Mouse (Mus musculus) embryonic facial prominence, embryonic 10.5 days (tissue): Measurements from ENCODE around the gene Gabrb1. TPM values are rescaled to one million over a fixed set of nuclear protein-coding genes. Genes with fewer than 3 reads are reported as not detected.

Experiments used
- DNase-seq: peaks from one replicate; pipeline ENCODE4 v3.0.0-alpha.2; 2017; ENCODE audit warnings: low spot score
- H3K27ac ChIP-seq: fragments of 300-500 bp; sonication (generic); replicated peaks from 2 replicates; pipeline ENCODE4 v1.5.1; 2016; ENCODE audit warnings: mild to moderate bottlenecking
- H3K27me3 ChIP-seq: fragments of 300-500 bp; sonication (generic); replicated peaks from 2 replicates; pipeline ENCODE4 v1.6.1; 2016; ENCODE audit warnings: low read depth, mild to moderate bottlenecking; ENCODE audit not compliant: poor library complexity, severe bottlenecking
- H3K36me3 ChIP-seq: fragments of 300-500 bp; sonication (generic); replicated peaks from 2 replicates; pipeline ENCODE4 v1.6.1; 2016; ENCODE audit warnings: mild to moderate bottlenecking, moderate library complexity
- H3K4me1 ChIP-seq: fragments of 300-500 bp; sonication (generic); 2 replicates; pipeline ENCODE4 v1.6.1; 2016
- H3K4me3 ChIP-seq: fragments of 300-500 bp; sonication (generic); 2 replicates; pipeline ENCODE4 v1.5.1; 2016; ENCODE audit warnings: mild to moderate bottlenecking, moderate library complexity
- H3K9me3 ChIP-seq: fragments of 300-500 bp; sonication (generic); 2 replicates; pipeline ENCODE4 v1.6.1; 2016; ENCODE audit warnings: mild to moderate bottlenecking
- WGBS: fragments of 180-500 bp; shearing (Covaris S2); methylation state at CpG from one replicate; pipeline ENCODE4 v1.1.7; 2016; 5-methylcytosine and 5-hydroxymethylcytosine counted together
- polyA plus RNA-seq: library from polyadenylated mRNA; unstranded; fragments of >200 nt; fragmentation: Nextera tagmentation; extraction: Ambion mirVana; gene quantifications from 2 replicates; pipeline ENCODE4 v1.2.1, GENCODE M21; 2016

Gabrb1 gene
- polyA plus RNA-seq, 1 experiment from 2014 or later: 0.12 TPM

DNA sequence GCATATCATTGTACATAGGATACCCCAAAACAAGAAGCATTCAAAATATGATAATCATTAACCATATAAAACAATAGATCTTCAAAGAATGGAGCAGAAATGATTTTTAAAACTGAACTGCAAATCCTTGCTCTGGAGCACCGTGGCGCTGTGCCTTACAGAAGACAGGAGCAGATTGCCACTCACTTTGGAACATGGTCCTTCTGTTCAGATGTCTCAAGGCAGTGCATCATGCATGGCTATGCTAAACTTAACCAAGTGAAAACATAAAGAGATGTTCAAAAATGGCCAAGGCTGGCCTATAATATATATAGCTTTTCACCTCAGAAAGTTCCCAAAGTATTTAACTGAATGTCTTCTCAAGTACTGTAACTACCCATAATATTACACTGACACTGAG lies 240.3 kb downstream of the Gabrb1 start:
- Histone ChIP-seq H3K4me3 (no peak overlapping the region), H3K27me3 (no peaks in the 10 kb centered on the region), H3K4me1 (no peaks in the 10 kb centered on the region), H3K27ac (no peak overlapping the region), H3K9me3 (no peaks in the 10 kb centered on the region), H3K36me3 (no peaks in the 10 kb centered on the region)
- DNase-seq: no peak
- WGBS: 98% methylated on average over 2 of the region's 2 CpGs

DNA sequence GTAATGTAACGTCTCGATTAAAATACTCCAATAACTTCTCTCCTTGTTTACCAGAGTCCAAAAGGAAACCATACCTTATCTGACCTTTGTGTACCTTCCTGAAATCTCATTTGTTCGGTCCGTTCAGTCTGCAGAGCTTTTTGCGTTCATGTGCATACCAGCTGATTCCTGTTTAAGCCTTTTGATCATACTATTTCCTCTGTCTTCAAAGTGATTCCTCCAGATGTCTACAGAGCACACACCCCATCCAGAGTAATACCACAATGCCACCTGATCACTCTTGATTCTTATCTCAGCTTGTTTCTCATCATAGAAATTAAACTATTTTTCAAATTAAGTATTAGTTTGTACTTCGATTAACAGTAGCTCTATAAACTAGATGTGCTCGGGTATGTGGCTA lies 245.5 kb downstream of the Gabrb1 start:
- H3K27ac ChIP-seq: no peak overlapping the region
- H3K27me3 ChIP-seq: no peaks in the 10 kb centered on the region
- no peak for DNase-seq
- H3K4me3 ChIP-seq: no peak overlapping the region
- no peaks in the 10 kb centered on the region for H3K36me3 ChIP-seq
- no peaks in the 10 kb centered on the region for H3K9me3 ChIP-seq
- no peaks in the 10 kb centered on the region for H3K4me1 ChIP-seq
- WGBS: 83% methylated on average over 7 of the region's 7 CpGs

DNA sequence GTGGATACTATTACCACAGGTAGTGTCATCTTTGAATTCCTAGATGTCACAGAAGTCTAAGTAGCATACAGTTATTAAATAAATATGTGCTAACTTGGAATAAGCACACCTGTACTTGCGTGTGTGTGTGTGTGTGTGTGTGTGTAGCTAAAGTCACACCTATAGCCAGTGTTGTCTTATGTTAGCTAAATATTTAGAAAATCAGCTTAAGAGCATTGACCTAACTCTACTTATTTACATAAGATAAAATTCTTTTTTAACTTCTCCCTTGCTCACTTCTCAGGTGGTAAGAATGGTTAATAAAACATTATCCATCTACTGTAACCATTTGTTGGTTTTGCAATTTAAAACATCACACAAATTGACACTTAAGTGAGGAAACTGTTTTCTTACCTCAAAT lies 256.1 kb downstream of the Gabrb1 start:
- H3K4me3 ChIP-seq: no peak overlapping the region
- no peak for DNase-seq
- WGBS: 65% methylated on average over 1 of the region's 1 CpGs

DNA sequence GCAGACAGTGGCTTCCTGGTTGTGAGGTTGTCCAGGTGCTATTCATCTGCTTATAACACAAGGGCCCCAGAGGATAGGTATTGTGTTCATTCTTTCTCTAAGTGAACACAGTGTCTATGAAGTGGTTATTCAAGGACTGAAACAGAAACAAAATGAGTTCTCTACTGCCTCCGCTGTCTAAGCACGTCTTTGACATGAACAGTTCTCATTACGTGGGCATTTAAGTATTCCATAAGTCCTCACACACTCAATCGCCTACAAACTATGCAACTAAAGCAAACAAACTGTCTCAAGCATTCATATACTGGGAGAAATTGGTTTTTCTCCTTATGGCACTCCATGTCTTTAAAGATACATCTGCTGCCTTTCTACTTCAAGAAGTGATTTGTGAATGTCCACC lies 257.8 kb downstream of the Gabrb1 start:
- 86% methylated on average over 4 of the region's 4 CpGs for WGBS
- Histone ChIP-seq H3K27me3 (no peaks in the 10 kb centered on the region), H3K27ac (no peak overlapping the region), H3K4me3 (no peak overlapping the region), H3K9me3 (no peaks in the 10 kb centered on the region), H3K36me3 (no peaks in the 10 kb centered on the region), H3K4me1 (no peaks in the 10 kb centered on the region)
- DNase-seq: no peak

More for the DNA sequence above, 256.1 kb downstream of the Gabrb1 start:
- H3K27ac ChIP-seq: no peak overlapping the region
- H3K36me3 ChIP-seq: no peaks in the 10 kb centered on the region
- no peaks in the 10 kb centered on the region for H3K4me1 ChIP-seq
- no peaks in the 10 kb centered on the region for H3K9me3 ChIP-seq
- H3K27me3 ChIP-seq: no peaks in the 10 kb centered on the region

DNA sequence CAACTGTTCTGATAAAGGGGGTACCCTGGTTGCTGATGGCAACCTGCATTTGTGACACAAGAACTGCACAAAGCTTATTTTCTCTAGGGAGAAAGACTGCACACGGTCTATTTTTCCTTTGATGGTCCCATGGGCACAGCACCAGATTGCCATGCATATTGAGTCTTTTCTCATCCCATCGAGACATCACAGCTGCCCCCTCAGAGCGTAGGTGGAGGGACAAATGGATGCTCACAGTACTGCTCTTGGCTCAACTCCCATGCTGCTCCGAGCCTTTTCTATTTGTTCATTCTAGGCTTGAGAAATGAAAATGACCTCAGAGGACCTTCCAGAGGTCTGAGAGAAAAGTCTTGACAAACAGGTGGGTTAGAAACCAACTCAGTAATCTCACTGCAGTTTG lies 259.3 kb downstream of the Gabrb1 start:
- DNase-seq: no peak
- 88% methylated on average over 4 of the region's 4 CpGs for WGBS
- no peaks in the 10 kb centered on the region for H3K4me1 ChIP-seq
- H3K36me3 ChIP-seq: no peaks in the 10 kb centered on the region
- H3K27ac ChIP-seq: no peak overlapping the region
- no peak overlapping the region for H3K4me3 ChIP-seq
- H3K27me3 ChIP-seq: no peaks in the 10 kb centered on the region
- H3K9me3 ChIP-seq: no peaks in the 10 kb centered on the region

DNA sequence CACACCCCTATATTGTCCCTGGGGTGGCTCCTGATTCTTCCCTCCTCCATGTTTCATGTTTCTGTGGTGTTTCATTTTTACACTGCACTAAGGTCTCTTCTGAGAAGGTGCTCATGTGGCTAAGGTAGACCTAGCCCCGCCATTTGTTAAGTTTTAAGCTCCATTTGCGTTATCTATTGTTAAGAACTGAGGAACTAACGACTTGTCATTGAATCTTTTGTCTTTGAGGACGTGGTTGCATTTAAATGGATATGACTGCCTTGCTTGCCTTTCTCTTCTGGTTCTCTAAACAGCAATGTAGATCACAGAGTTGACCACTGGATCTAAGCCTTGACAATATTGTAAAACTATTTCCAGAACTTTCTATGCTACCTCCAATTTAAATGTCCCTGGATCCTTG lies 265.7 kb downstream of the Gabrb1 start:
- no peaks in the 10 kb centered on the region for H3K27me3 ChIP-seq
- no peak for DNase-seq
- no peak overlapping the region for H3K4me3 ChIP-seq
- no peaks in the 10 kb centered on the region for H3K4me1 ChIP-seq
- H3K27ac ChIP-seq: no peak overlapping the region
- 71% methylated on average over 4 of the region's 4 CpGs for WGBS
- no peaks in the 10 kb centered on the region for H3K36me3 ChIP-seq
- H3K9me3 ChIP-seq: no peaks in the 10 kb centered on the region

DNA sequence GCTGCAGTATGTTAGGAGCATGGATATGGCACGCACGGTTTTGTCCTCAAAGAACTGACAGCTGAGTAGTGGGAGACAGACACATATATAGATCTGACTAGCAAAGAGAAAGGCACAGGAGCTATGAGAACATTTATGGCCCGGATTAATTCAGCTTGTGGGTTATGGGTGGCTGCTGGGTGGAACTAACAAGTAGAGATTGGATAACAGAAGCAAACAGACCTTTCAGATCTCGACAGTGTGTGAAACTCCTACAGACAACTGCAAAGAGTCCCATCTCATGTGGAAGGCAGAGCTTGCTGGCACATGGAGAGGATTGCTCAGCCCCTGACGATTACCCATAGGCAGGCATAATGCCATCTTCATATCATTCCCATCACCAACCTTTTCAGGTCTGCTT lies 268.4 kb downstream of the Gabrb1 start:
- H3K4me3 ChIP-seq: no peak overlapping the region
- no peak overlapping the region for H3K27ac ChIP-seq
- no peaks in the 10 kb centered on the region for H3K9me3 ChIP-seq
- H3K27me3 ChIP-seq: no peaks in the 10 kb centered on the region
- WGBS: 86% methylated on average over 5 of the region's 5 CpGs
- no peak for DNase-seq
- H3K4me1 ChIP-seq: no peaks in the 10 kb centered on the region
- no peaks in the 10 kb centered on the region for H3K36me3 ChIP-seq

DNA sequence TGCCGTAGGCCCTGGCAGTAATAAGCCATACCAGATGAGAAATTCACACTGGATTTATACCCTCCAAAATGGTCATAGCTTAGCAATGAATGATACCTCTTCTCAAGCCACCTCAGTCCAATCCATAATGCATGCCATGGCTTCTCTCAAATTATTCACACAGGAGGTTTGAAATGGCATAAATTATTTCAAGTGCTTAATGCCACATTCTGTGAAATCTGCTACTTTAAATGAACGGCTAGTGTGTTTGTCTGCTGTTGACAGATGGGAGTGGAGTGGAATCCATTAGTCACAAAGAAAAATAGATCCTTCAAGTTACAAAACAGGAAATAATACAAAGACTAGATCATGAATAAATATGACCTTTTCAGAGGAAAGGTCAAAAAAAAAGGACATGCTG lies 272.1 kb downstream of the Gabrb1 start:
- WGBS: 81% methylated on average over 2 of the region's 2 CpGs
- no peak for DNase-seq

DNA sequence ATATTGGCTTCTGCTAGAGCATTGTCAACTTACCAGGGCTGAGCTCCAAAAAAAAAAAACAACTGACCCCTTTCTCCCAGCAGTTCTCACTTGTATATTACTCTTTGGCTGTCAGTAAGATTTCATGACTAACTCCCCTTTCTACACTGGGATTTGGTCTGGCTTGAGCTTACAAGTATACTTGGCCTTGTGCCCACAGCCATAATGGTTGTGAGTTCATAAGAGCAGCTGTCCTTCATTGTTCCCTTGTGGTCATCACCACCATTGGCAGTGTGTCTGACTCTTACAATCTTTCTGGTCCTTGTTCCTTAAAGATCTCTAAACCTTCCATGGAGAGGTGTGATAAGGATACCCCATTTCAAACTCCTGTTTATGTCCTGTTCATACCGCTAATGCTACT lies 293.5 kb downstream of the Gabrb1 start:
- Histone ChIP-seq H3K9me3 (no peaks in the 10 kb centered on the region), H3K4me1 (no peaks in the 10 kb centered on the region), H3K4me3 (no peak overlapping the region), H3K36me3 (no peaks in the 10 kb centered on the region), H3K27me3 (no peaks in the 10 kb centered on the region), H3K27ac (no peak overlapping the region)
- no peak for DNase-seq
- WGBS: 94% methylated on average over 1 of the region's 1 CpGs

More for the DNA sequence above, 272.1 kb downstream of the Gabrb1 start:
- no peaks in the 10 kb centered on the region for H3K9me3 ChIP-seq
- no peaks in the 10 kb centered on the region for H3K27me3 ChIP-seq
- no peak overlapping the region for H3K27ac ChIP-seq
- H3K36me3 ChIP-seq: no peaks in the 10 kb centered on the region
- no peak overlapping the region for H3K4me3 ChIP-seq
- no peaks in the 10 kb centered on the region for H3K4me1 ChIP-seq

DNA sequence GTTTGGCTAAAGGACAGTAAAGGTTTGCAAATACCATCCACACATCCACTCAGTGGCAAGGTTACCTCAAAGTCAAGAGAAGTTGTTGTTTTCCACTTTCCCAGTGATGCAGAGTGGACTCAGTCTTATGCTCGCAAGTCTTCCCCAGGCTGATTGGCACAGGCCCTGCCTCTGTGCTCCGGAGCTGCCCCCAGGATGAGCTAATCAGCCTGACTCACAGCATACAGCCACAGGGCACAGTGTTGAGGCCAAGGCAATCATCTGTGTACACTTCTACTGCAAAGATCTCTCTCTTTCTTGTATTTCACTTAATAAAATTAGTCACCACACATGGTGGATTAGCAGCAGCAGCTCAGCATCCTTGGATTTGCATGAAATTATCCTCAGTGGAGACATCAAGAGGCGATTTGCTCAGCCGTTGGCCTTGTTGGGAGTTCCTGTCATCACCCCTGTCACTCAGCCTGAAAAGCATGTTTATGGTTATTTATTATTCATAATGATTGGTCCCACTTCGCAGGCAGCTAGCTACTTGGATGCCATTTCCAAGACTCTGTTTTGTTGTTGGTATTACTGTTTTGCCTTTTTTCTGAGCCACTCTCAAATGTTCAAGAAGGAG lies 297.3 kb downstream of the Gabrb1 start:
- WGBS: 71% methylated on average over 5 of the region's 5 CpGs

DNA sequence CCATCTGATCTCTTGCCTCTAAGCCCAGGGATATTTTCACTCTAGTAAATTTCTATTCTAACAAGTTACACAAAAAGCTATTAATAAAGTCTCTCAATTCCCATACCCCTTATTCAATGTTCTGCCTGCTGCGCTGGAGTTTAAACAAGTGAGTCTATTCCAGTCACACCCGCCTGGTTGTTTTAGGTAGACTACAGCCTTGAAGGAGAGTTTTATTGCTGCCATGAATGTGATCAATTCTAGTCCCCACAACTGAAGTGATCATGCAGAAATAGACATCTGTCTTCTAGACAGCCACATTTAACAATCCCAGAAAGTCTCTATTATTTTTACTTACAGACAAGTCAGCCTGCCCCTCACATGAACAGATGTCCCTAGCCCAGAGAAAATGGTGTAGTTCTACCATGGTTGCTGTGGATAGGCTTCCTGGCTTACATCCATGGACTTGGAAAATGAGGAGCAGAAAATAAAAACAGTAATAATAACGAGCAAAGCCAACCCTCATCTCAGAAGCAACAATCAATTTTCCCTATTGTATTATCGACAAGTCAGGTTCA lies 307.0 kb downstream of the Gabrb1 start:
- no peak overlapping the region for H3K27ac ChIP-seq
- 91% methylated on average over 4 of the region's 4 CpGs for WGBS
- H3K4me3 ChIP-seq: no peak overlapping the region
- no peaks in the 10 kb centered on the region for H3K27me3 ChIP-seq
- no peaks in the 10 kb centered on the region for H3K9me3 ChIP-seq
- H3K36me3 ChIP-seq: no peaks in the 10 kb centered on the region
- H3K4me1 ChIP-seq: no peaks in the 10 kb centered on the region
- DNase-seq: no peak

More for the DNA sequence above, 297.3 kb downstream of the Gabrb1 start:
- DNase-seq: no peak
- H3K27me3 ChIP-seq: no peaks in the 10 kb centered on the region
- H3K9me3 ChIP-seq: no peaks in the 10 kb centered on the region
- H3K36me3 ChIP-seq: no peaks in the 10 kb centered on the region
- no peak overlapping the region for H3K4me3 ChIP-seq
- no peaks in the 10 kb centered on the region for H3K4me1 ChIP-seq
- H3K27ac ChIP-seq: no peak overlapping the region

DNA sequence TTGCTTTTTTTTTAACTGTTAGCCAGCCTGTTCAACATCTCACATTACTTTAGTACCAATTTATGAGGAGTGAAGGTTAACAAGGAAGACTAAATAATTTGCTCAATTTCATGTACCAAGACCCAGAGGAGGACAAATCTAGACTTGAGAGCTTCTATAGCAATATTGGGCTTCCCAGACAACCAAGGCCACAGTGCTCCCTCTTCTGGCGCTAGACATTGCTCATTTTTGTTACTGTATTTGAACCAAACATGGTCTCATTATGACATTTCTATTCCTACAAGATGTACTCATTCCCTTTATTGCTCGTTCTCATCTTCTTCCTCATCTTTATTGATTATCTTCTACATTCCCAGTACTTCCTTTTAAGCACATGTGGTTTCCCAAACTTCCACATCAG lies 307.6 kb downstream of the Gabrb1 start:
- Histone ChIP-seq H3K4me1 (no peaks in the 10 kb centered on the region), H3K36me3 (no peaks in the 10 kb centered on the region), H3K27ac (no peak overlapping the region), H3K27me3 (no peaks in the 10 kb centered on the region), H3K9me3 (no peaks in the 10 kb centered on the region), H3K4me3 (no peak overlapping the region)
- DNase-seq: no peak
- WGBS: 69% methylated on average over 2 of the region's 2 CpGs

DNA sequence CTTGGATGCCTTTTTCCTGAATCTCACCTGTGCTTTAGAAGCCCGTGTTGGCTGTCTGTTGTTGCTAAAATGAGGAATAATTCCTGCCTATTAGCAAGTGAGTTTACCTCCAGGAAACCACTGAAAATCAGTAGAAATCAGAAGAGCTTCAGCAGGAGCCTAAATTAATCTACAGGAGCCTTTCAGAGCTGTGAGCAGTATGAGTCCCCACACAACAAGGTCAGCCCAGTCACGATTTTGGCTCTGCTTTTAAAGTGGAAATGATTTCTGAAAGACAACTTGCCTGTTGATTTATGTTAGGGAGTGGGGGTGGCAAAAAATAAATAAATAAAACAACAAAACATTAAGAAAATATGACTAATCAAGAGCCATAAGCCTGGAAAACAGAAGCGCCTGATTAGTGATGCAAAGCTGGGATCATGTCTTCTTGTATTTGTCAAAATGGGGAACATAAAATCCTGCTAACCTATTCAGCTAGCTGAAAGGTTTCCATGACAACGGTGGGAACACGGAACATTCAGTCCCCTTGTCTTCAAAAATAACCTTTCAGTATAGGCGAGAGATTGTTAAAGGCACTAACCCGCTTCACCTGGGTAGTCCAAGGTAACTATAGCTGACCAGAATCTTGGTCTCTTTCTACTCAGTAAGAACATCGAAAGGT lies 312.4 kb downstream of the Gabrb1 start:
- DNase-seq: no peak
- no peaks in the 10 kb centered on the region for H3K9me3 ChIP-seq
- H3K27me3 ChIP-seq: no peaks in the 10 kb centered on the region
- no peaks in the 10 kb centered on the region for H3K4me1 ChIP-seq
- H3K4me3 ChIP-seq: no peak overlapping the region
- no peak overlapping the region for H3K27ac ChIP-seq
- 82% methylated on average over 8 of the region's 8 CpGs for WGBS
- H3K36me3 ChIP-seq: no peaks in the 10 kb centered on the region
